Mouse (Mus musculus): Measurements from ENCODE around the gene Spata48.

Spata48 gene

DNA sequence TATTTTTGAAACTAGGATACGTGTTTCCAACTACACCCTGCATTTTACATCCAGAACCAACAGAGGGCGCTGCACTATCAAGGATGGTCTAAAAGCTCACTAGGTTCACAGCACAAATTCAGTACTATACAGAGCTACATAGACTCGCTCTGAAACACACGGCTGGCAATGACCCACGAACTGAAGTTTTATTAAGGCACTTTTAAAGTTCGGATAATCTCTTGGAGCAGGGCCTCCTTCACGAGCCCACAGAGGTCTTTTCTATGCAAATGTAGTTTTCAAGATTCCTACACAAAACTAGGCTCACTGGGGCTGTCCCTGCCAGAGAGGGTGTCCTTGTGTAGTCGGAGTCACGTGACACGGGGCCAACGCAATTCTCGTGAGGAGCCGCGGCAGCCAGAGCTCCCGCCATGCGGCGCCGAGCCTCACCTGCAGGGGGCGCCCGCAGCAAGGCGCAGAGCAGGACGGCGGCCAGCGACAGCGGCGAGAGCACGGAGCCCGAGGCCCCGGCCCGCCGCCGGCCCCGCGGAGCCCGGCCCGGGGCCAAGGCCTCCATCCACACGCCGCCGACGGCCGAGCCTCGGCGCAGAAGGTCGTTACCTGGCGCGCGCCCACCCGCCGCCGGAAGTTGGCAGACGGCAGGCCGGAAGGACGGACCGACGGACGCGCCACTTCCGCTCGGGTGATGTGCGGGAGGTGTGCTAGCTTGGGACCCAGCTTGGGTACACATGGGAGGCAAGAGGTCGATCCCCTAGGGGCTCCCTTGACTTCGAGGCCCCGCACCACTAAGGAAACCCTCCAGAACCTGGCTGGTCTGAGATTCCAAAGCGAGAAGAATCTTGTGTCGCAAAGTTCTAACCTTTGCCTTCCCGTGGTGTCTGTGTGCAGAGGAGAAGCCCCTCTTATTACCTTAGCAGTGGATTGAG, at the start of gene Spata48, which contains the start of gene Zpbp:
Gene Spata48 (plus strand): TSS at position 460 of the 926 bp plus-strand sequence.
Gene Zpbp (minus strand): TSS at position 774 of the 926 bp plus-strand sequence.
- peak; percentile 94 for DNase-seq

GRCm38 (mm10) chr11:11414188-11414587, 47.7 kb upstream of the Spata48 start:
- DNase-seq: no peak

- no peak for DNase-seq
Observed at GRCm38 (mm10) chr11:11417356-11417755, 44.5 kb upstream of the Spata48 start.

GRCm38 (mm10) chr11:11455037-11455436, 6.9 kb upstream of the Spata48 start:
- DNase-seq: peak; percentile 34

GRCm38 (mm10) chr11:11462561-11462890, 632 bp downstream of the Spata48 start:
- DNase-seq: no peak

- no peak for DNase-seq
Observed at GRCm38 (mm10) chr11:11468924-11469323, 7.0 kb downstream of the Spata48 start.

DNA sequence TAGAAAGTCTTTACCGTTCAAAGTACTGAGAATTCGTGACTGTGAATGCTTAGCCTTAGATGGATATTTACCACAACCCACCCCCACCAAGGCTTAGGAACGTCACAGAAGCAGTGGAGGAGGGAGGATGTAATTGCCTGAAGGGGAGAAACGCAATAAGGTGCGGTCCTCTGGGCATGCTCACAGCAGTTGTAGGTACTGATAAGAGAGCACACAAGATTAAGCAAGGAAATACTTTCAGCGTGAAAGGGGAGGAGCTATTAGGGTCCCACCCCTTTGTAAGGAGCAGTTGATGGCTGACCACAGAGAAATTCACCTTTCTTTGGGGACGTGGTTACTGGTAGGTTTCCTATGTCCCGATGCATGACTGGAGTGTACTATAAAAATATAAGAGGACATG, 22.5 kb downstream of the Spata48 start:
- DNase-seq: no peak

- no peak for DNase-seq
Observed at GRCm38 (mm10) chr11:11492044-11492443, 30.1 kb downstream of the Spata48 start.

- no peak for DNase-seq
Observed at GRCm38 (mm10) chr11:11495697-11496096, 33.8 kb downstream of the Spata48 start.

- peak; percentile 76 for DNase-seq
Observed at GRCm38 (mm10) chr11:11499944-11500343, 38.0 kb downstream of the Spata48 start.

DNA sequence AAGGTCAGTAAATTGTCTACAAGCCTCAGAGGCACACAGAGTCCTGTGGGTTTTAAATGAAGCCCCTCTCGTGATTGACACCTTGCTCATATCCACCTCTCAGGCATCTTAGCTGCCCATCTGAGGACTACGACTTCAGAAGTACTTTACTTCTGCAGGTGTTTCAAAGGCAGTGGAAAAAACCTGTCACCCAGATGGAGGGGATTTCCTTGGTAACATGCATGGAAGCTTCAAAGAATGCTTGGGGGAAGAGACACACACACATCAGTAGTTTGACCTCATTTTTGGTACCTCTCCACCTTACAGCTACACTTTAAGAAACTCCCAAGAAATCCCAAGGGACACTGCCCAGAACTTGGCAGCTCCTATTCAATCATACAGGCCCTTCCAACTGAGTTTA, 44.3 kb downstream of the Spata48 start:
- DNase-seq: peak; percentile 78

DNA sequence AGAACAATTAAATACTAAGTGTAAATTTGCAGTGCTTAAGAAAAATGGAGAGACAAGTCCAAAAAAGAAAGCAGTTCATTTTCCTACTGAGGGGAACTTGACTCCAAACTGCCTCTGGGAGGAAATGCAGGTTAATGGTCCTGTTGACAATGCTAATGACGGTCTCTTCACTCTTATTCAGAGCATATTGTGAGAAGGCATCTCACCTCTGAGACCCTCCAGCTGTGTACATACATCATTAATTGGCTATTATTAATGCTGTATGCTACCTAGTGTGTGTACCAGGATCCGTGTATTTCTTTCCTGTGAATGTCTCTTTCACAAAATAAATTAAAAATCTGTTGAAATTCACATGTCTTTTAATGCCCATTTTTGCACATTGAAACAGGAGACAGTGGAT, 47.5 kb downstream of the Spata48 start:
- no peak for DNase-seq

DNA sequence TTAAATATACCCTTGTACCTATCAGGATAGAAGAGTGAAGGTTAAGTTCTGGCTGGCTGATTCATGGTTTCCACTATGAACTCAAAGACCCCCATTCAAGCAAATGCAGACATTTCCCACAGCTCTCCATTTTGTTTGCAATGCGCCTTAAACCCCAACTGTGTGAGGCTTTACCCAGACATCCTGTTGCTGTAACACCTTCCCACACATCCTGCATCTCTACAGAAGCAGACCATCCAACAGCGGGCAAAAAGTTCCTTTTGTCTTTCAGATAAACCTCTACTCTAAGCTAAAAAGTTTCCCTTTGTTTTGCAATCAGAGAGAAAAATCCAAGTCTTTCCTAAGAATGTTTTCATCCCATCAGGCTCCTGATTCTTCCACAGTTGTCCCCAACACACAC, 50.2 kb downstream of the Spata48 start:
- DNase-seq: peak; percentile 66

- no peak for DNase-seq
Observed at GRCm38 (mm10) chr11:11513008-11513799, 51.3 kb downstream of the Spata48 start.

- no peak for DNase-seq
Observed at GRCm38 (mm10) chr11:11514920-11515319, 53.0 kb downstream of the Spata48 start.

- DNase-seq: no peak
Observed at GRCm38 (mm10) chr11:11517781-11518435, 56.0 kb downstream of the Spata48 start.

- peak; percentile 5 for DNase-seq
Observed at GRCm38 (mm10) chr11:11519255-11520243, 57.7 kb downstream of the Spata48 start.

DNA sequence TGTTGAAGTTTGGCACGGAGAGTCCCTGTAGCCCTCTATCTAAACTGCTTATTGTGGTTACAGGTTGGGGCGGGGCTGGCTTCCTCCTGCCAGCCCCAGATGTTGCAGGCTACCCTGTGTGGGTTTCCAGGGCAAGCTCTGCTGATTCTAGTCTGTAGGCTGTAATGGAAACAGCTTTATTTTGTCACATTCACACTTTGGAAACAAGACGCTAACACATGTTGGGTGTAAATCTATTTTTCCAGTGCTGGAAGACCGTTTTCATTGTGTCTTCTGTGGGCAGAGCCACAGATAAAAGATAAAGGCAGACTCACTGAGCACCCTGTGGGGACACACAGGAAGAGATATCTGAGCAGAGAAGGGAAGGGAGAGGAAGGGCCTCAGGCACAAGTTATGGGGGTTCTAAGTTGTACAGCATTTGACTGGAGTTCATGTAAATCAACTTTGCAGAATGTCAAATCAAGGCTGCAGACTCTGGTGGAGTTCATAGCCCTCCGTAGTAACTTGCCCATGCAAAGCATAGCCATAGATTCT, 60.1 kb downstream of the Spata48 start:
- DNase-seq: peak; percentile 82

GRCm38 (mm10) chr11:11528760-11529159, 66.9 kb downstream of the Spata48 start:
- DNase-seq: peak; percentile 72

- no peak for DNase-seq
Observed at GRCm38 (mm10) chr11:11529165-11529564, 67.3 kb downstream of the Spata48 start.

DNA sequence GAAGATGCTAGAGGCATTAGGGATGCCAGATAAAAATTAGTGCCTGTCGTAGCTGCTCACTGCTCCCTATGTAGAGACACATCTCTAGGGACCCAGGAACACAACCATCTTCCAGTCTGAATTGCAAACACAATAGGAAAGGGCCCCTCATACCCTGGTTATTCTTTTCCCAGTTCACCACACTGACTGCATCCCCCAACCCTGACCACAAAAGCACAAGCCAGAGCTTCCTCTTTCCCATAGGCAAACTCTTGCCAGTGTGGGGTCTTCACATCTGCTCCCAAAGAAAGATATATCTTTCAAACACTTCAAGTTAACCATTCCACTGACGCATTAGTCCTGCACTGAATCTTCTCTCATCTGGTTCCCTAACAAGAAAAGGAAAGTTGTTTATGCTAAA, 68.2 kb downstream of the Spata48 start:
- DNase-seq: no peak

- no peak for DNase-seq
Observed at GRCm38 (mm10) chr11:11536295-11536694, 74.4 kb downstream of the Spata48 start.

Data from thymus, postnatal 14 days (tissue).